In genomic region chr7:79140897-79141296, GRCm38 (mm10) we compare ENCODE assay signal across 8 mouse cellular contexts. TPM values are rescaled to one million over a fixed set of nuclear protein-coding genes. Genes with fewer than 3 reads are reported as not detected.
A peak's percentile ranks its signal among the peaks of the same experiment; 100 is the strongest.
DNase-seq lines count a peak whose midpoint lies in the region; ATAC-seq and TF ChIP-seq lines count a peak whose summit lies in the region.

No protein-coding gene starts in this region.

- DNase-seq in hindbrain, embryonic 11.5 days (ENCODE audit: low spot score), result peak; percentile 91
- peak; percentile 38 for DNase-seq in cerebellum, adult 11-12 months
- DNase-seq in forebrain, postnatal 0 days, result peak; percentile 87
- DNase-seq in intestine, embryonic 14.5 days (ENCODE audit: low spot score), result peak; percentile 91
- DNase-seq in left cerebral cortex, postnatal 36 days (ENCODE audit: low spot score in 2 of 2), result peak; percentile 68 to 80
- DNase-seq in natural killer cell, adult 2 months (ENCODE audit: low spot score in 2 of 2), result peak; percentile 43 to 53
- peak; percentile 78 for DNase-seq in stomach, postnatal 0 days (ENCODE audit: low spot score)

- TF ChIP-seq CTCF in forebrain, postnatal 0 days (IDR thresholded peaks at IDR 0.05; ENCODE audit: low read depth), result peak; percentile 97
- TF ChIP-seq CTCF in stomach, postnatal 0 days (IDR thresholded peaks at IDR 0.05; ENCODE audit: low read depth), result peak; percentile 98

- ATAC-seq in hindbrain, embryonic 11.5 days (ENCODE audit: low FRiP score), result no peak
- no peak for ATAC-seq in hindbrain, embryonic 13.5 days (ENCODE audit: low FRiP score)
- ATAC-seq in forebrain, postnatal 0 days, result peak; percentile 77
- ATAC-seq in intestine, embryonic 14.5 days (replicated peaks; ENCODE audit: low FRiP score, low TSS enrichment, low read depth), result no peak
- no peak; the same call in 1 of the 2 replicates for ATAC-seq in stomach, postnatal 0 days (ENCODE audit: low FRiP score, low TSS enrichment)

- TF ChIP-seq EP300 in stomach, postnatal 0 days (optimal IDR thresholded peaks at IDR 0.05), result no peak

- H3K4me1 ChIP-seq in hindbrain, embryonic 11.5 days (replicated peaks; ENCODE audit: control insufficient read depth, insufficient read depth, low read length), result no peaks in the 10 kb centered on the region
- H3K4me1 ChIP-seq in hindbrain, embryonic 13.5 days (replicated peaks), result no peaks in the 10 kb centered on the region
- H3K4me1 ChIP-seq in forebrain, postnatal 0 days (ENCODE audit: insufficient read depth), result no peaks in the 10 kb centered on the region
- no peaks in the 10 kb centered on the region for H3K4me1 ChIP-seq in intestine, embryonic 14.5 days (replicated peaks; ENCODE audit: control insufficient read depth, insufficient read depth, low read length)
- H3K4me1 ChIP-seq in stomach, postnatal 0 days (replicated peaks; ENCODE audit: control insufficient read depth, insufficient read depth), result no peaks in the 10 kb centered on the region

- no peaks in the 10 kb centered on the region for H3K27me3 ChIP-seq in hindbrain, embryonic 11.5 days (ENCODE audit: control insufficient read depth, insufficient read depth, low read length)
- H3K27me3 ChIP-seq in hindbrain, embryonic 13.5 days, result no peaks in the 10 kb centered on the region
- no peaks in the 10 kb centered on the region for H3K27me3 ChIP-seq in forebrain, postnatal 0 days (ENCODE audit: insufficient read depth, low read length)
- no peaks in the 10 kb centered on the region for H3K27me3 ChIP-seq in intestine, embryonic 14.5 days (replicated peaks; ENCODE audit: control insufficient read depth, insufficient read depth, low read length)
- no peaks in the 10 kb centered on the region for H3K27me3 ChIP-seq in stomach, postnatal 0 days (ENCODE audit: control insufficient read depth, insufficient read depth, low read length)

- H3K27ac ChIP-seq in hindbrain, embryonic 11.5 days (ENCODE audit: low read depth, low read length), result no peak overlapping the region
- H3K27ac ChIP-seq in hindbrain, embryonic 13.5 days, result no peak overlapping the region
- no peak overlapping the region for H3K27ac ChIP-seq in forebrain, postnatal 0 days (ENCODE audit: low read depth, low read length)
- H3K27ac ChIP-seq in intestine, embryonic 14.5 days (ENCODE audit: low read depth), result no peak overlapping the region
- no peak overlapping the region for H3K27ac ChIP-seq in stomach, postnatal 0 days (replicated peaks)

- intact Hi-C loops in left cerebral cortex, postnatal 36 days (cut with DNase I), result loop anchor here (1.0 to 5.0 kb wide), 2 partner anchors 87 to 211 kb away; no protein-coding TSS in a partner anchor

- no peak overlapping the region for H3K9ac ChIP-seq in hindbrain, embryonic 11.5 days (ENCODE audit: low read depth, low read length)
- no peak overlapping the region for H3K9ac ChIP-seq in hindbrain, embryonic 13.5 days
- H3K9ac ChIP-seq in forebrain, postnatal 0 days, result no peak overlapping the region
- H3K9ac ChIP-seq in intestine, embryonic 14.5 days (ENCODE audit: low read length), result no peak overlapping the region
- no peak overlapping the region for H3K9ac ChIP-seq in stomach, postnatal 0 days (ENCODE audit: low read length)

- H3K4me2 ChIP-seq in hindbrain, embryonic 11.5 days (replicated peaks; ENCODE audit: low read depth, low read length), result no peak overlapping the region
- H3K4me2 ChIP-seq in hindbrain, embryonic 13.5 days, result no peak overlapping the region
- H3K4me2 ChIP-seq in forebrain, postnatal 0 days (ENCODE audit: low read depth), result no peak overlapping the region
- no peak overlapping the region for H3K4me2 ChIP-seq in intestine, embryonic 14.5 days (ENCODE audit: low read length)
- H3K4me2 ChIP-seq in stomach, postnatal 0 days (replicated peaks; ENCODE audit: low read depth), result no peak overlapping the region

- H3K36me3 ChIP-seq in hindbrain, embryonic 11.5 days (ENCODE audit: control insufficient read depth, insufficient read depth, low read length), result 0 out of 2 replicates have a peak, but pooled peaks cover 2% of the 10 kb centered on the region
- peaks cover under 1% of the 10 kb centered on the region; the same call in 1 of the 2 replicates for H3K36me3 ChIP-seq in hindbrain, embryonic 13.5 days
- peaks cover 6% of the 10 kb centered on the region; the same call in 1 of the 2 replicates for H3K36me3 ChIP-seq in forebrain, postnatal 0 days (ENCODE audit: insufficient read depth)
- peaks cover 58% of the 10 kb centered on the region for H3K36me3 ChIP-seq in intestine, embryonic 14.5 days (ENCODE audit: control insufficient read depth, insufficient read depth, low read length)
- peaks cover 17% of the 10 kb centered on the region for H3K36me3 ChIP-seq in stomach, postnatal 0 days (ENCODE audit: control insufficient read depth, insufficient read depth, low read length)

- 35% methylated on average over 8 of the region's 8 CpGs for WGBS in hindbrain, embryonic 11.5 days
- 33% methylated on average over 8 of the region's 8 CpGs for WGBS in hindbrain, embryonic 13.5 days
- WGBS in forebrain, postnatal 0 days, result 36% methylated on average over 8 of the region's 8 CpGs
- 38% methylated on average over 8 of the region's 8 CpGs for WGBS in intestine, embryonic 14.5 days
- 33% methylated on average over 8 of the region's 8 CpGs for WGBS in stomach, postnatal 0 days

- H3K9me3 ChIP-seq in hindbrain, embryonic 11.5 days (ENCODE audit: control insufficient read depth, low read length), result no peaks in the 10 kb centered on the region
- H3K9me3 ChIP-seq in hindbrain, embryonic 13.5 days, result no peaks in the 10 kb centered on the region
- H3K9me3 ChIP-seq in forebrain, postnatal 0 days (ENCODE audit: low read length), result no peaks in the 10 kb centered on the region
- H3K9me3 ChIP-seq in intestine, embryonic 14.5 days (ENCODE audit: control insufficient read depth, low read length), result no peaks in the 10 kb centered on the region
- H3K9me3 ChIP-seq in stomach, postnatal 0 days (ENCODE audit: control insufficient read depth, low read length), result no peaks in the 10 kb centered on the region

- H3K4me3 ChIP-seq in hindbrain, embryonic 11.5 days (ENCODE audit: low read depth, low read length), result no peak overlapping the region
- H3K4me3 ChIP-seq in hindbrain, embryonic 13.5 days, result no peak overlapping the region
- no peak overlapping the region for H3K4me3 ChIP-seq in forebrain, postnatal 0 days (ENCODE audit: low read depth, low read length)
- no peak overlapping the region for H3K4me3 ChIP-seq in intestine, embryonic 14.5 days (ENCODE audit: low read depth, low read length)
- no peak overlapping the region for H3K4me3 ChIP-seq in stomach, postnatal 0 days (ENCODE audit: low read depth, low read length)

RNA-seq across cellular contexts. Expression of gene Mfge8, which starts 8.0 kb away (rescaled TPM):
- polyA plus RNA-seq in hindbrain, embryonic 11.5 days (2014; fragmentation: Nextera tagmentation; extraction: Ambion mirVana), result 73.4 and 75.1 TPM in 2 replicates
- 86.5 and 97.8 TPM in 2 replicates for polyA plus RNA-seq in hindbrain, embryonic 13.5 days (2015; fragmentation: Nextera tagmentation; extraction: Ambion mirVana)
- total RNA-seq in forebrain, postnatal 0 days (2014; rRNA removed), result 155 and 184 TPM in 2 replicates
- 221 and 275 TPM in 2 replicates for polyA plus RNA-seq in forebrain, postnatal 0 days (2015; fragmentation: Nextera tagmentation; extraction: Ambion mirVana)
- 196 and 214 TPM in 2 replicates for polyA plus RNA-seq in intestine, embryonic 14.5 days (2014; fragmentation: Nextera tagmentation; extraction: Ambion mirVana)
- 100 to 1,000 TPM; 185 to 203 TPM for total RNA-seq in left cerebral cortex, postnatal 36 days (2021)
- polyA plus RNA-seq in stomach, postnatal 0 days (2015; fragmentation: Nextera tagmentation; extraction: Ambion mirVana), result 178 TPM in 2 replicates

RNA-seq across cellular contexts. Expression of gene Hapln3, which starts 10.1 kb away (rescaled TPM):
- 2.6 and 2.7 TPM in 2 replicates for polyA plus RNA-seq in hindbrain, embryonic 11.5 days (2014; fragmentation: Nextera tagmentation; extraction: Ambion mirVana)
- polyA plus RNA-seq in hindbrain, embryonic 13.5 days (2015; fragmentation: Nextera tagmentation; extraction: Ambion mirVana), result 1.6 and 2.2 TPM in 2 replicates
- 1.9 and 2.7 TPM in 2 replicates for total RNA-seq in forebrain, postnatal 0 days (2014; rRNA removed)
- polyA plus RNA-seq in forebrain, postnatal 0 days (2015; fragmentation: Nextera tagmentation; extraction: Ambion mirVana), result 2.7 and 3.5 TPM in 2 replicates
- 2.9 TPM in 2 replicates for polyA plus RNA-seq in intestine, embryonic 14.5 days (2014; fragmentation: Nextera tagmentation; extraction: Ambion mirVana)
- 1 to 10 TPM; 1.2 to 3.2 TPM for total RNA-seq in left cerebral cortex, postnatal 36 days (2021)
- polyA plus RNA-seq in stomach, postnatal 0 days (2015; fragmentation: Nextera tagmentation; extraction: Ambion mirVana), result 0.62 and 0.67 TPM in 2 replicates

Comparison
In these comparisons a context has a peak if more than half of its experiments do, and no peak if none do; other contexts are left out.
1. DNase-seq: peak in every context shown above with its lines; median percentile 91 in hindbrain, embryonic 11.5 days; 91 in intestine, embryonic 14.5 days; 87 in forebrain, postnatal 0 days; 78 in stomach, postnatal 0 days; 74 in left cerebral cortex, postnatal 36 days; 48 in natural killer cell, adult 2 months; 38 in cerebellum, adult 11-12 months.